Mouse (Mus musculus) gastrocnemius, postnatal 36 days (tissue): ENCODE data around the gene Pdcd5. TPM values are rescaled to one million over a fixed set of nuclear protein-coding genes. Genes with fewer than 3 reads are reported as not detected.

Experiments
- DNase-seq, 2 experiments: peaks; one replicate each; pipeline ENCODE4 v3.0.0; 2022
- intact Hi-C: fragments of 180-260 bp; cut with DNase I; formaldehyde crosslinking; loops from one replicate; pipeline ENCODE4 v1.15.1; 2025
- total RNA-seq, 2 experiments: library from RNA; stranded (reverse); gene quantifications; 2 replicates each; pipeline ENCODE4 v1.2.3; 2021

Pdcd5 gene
- total RNA-seq, 2 experiments from 2014 or later: 102 to 126 TPM

GRCm38 (mm10) chr7:35649071-35649470 lies 1.8 kb upstream of the Pdcd5 start:
- peak; percentile 36 to 40 for DNase-seq
- intact Hi-C loops: no loop called here

- no peak for DNase-seq
- intact Hi-C loops: no loop called here
Measured at GRCm38 (mm10) chr7:35648239-35649069, 1.1 kb upstream of the Pdcd5 start.

GRCm38 (mm10) chr7:35646317-35647081 lies 822 bp downstream of the Pdcd5 start:
- no peak for DNase-seq
- intact Hi-C loops: no loop called here

GRCm38 (mm10) chr7:35640072-35640471 lies 7.2 kb downstream of the Pdcd5 start:
- intact Hi-C loops: no loop called here

DNA sequence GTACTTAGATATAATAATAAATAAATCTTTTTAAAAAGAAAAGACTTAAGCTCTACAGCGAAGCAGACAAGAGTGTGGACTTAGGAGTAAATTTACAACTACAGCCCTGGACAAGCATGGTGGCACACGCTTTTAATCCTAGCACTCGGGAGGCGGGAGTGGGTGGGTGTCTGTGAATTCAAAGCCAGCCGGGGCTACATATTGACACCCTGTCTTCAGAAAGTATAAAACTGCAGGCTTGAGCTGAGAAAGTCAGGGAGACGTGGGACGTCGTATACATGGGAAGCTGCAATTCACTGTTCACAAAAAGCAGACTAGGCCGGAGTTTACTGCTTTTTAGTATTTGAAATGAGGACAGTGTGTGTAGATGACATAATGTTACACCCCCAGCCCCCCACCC lies 10.4 kb downstream of the Pdcd5 start:
- DNase-seq: no peak
- intact Hi-C loops: loop anchor here (5.0 kb wide), 2 partner anchors 55 to 90 kb away; no protein-coding TSS in a partner anchor

More at GRCm38 (mm10) chr7:35640072-35640471, 7.2 kb downstream of the Pdcd5 start:
- DNase-seq: no peak

DNA sequence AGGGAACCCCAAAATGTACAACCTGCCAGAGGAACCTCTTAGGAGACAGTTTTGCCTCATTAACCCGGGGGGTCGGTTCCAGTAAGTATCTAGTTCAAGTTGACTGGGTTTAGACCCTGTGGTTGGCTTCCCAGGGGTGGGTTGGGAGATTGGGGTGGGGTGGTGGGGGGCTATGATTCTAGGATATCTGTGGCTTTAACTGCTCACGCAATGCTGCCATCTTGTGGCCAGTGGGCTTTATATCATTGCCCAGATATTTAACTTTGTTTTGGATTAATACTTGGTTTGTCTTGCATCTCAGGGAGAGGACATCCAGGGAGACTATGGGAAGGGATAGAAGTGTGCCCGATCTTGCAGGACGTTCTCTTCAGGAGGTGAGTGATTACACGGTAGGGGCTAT lies 11.1 kb downstream of the Pdcd5 start:
- no peak for DNase-seq
- intact Hi-C loops: loop anchor here (5.0 kb wide), 2 partner anchors 54 to 89 kb away; no protein-coding TSS in a partner anchor

GRCm38 (mm10) chr7:35628496-35628895 lies 18.8 kb downstream of the Pdcd5 start:
- no peak for DNase-seq
- intact Hi-C loops: no loop called here

- intact Hi-C loops: no loop called here
- DNase-seq: no peak
Measured at GRCm38 (mm10) chr7:35627371-35627770, 19.9 kb downstream of the Pdcd5 start.

DNA sequence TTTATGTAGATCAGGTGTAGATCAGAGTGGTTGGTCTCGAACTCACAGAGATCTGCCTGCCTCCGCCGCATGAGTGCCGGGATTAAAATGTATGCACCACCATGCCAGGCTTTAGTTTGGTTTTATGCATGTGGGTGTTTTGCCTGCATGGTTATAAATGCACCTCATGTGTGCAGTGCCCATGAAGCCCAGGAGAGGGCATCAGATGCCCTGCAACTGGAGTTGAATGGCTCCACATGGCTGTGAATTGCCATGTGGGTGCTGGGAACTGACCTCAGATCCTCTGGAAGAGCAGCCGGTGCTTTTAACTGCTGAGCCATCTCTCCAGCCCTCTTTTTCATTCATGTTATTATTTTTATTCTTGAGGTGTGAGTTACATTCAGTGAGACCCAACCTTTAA lies 21.3 kb downstream of the Pdcd5 start:
- intact Hi-C loops: no loop called here
- no peak for DNase-seq

- no peak for DNase-seq
- intact Hi-C loops: no loop called here
Measured at GRCm38 (mm10) chr7:35622626-35623025, 24.7 kb downstream of the Pdcd5 start.

- intact Hi-C loops: no loop called here
- DNase-seq: no peak
Measured at GRCm38 (mm10) chr7:35617513-35617912, 29.8 kb downstream of the Pdcd5 start.

GRCm38 (mm10) chr7:35609245-35609644 lies 38.1 kb downstream of the Pdcd5 start:
- DNase-seq: no peak
- intact Hi-C loops: no loop called here

- intact Hi-C loops: no loop called here
- no peak for DNase-seq
Measured at GRCm38 (mm10) chr7:35606816-35607215, 40.5 kb downstream of the Pdcd5 start.

DNA sequence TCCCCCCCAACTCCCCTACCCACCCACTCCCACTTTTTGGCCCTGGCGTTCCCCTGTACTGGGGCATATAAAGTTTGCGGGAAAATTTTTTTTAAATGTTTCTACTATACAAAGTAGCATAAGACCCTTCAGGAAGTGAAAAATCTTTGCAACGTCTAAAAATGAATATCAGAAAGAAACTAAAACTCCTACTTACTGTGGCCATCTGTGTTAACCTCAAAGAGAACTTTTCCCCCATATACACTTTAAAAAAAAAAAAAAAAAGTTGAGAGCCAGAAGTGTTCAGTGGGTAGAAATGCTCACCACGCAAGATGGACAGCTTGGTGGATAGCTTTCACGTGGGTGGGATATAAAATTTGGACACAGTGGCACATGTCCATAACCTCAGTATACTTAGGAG lies 44.6 kb downstream of the Pdcd5 start:
- intact Hi-C loops: no loop called here
- DNase-seq: no peak

- DNase-seq: no peak
- intact Hi-C loops: no loop called here
Measured at GRCm38 (mm10) chr7:35601106-35601505, 46.2 kb downstream of the Pdcd5 start.

DNA sequence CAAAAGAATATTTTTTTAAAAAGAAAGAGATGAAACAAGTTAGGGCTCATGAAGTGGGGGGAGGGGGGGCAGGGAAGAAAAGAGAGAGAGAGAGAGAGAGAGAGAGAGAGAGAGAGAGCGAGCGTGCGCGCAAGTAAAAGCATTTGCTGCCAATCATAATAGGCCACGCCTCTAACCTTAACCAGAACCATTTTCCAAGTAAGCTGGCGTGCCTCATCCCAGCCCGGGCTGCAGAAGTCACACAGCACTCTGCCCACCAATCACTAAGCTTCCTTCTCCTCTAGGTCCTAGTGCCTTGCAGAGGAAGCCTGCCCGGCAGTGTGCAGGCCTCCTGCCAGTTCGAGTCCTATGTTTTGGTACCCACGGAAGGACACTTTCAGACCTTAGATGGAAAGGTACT lies 47.3 kb downstream of the Pdcd5 start:
- DNase-seq: no peak
- intact Hi-C loops: no loop called here

- intact Hi-C loops: no loop called here
- DNase-seq: no peak
Measured at GRCm38 (mm10) chr7:35599492-35599891, 47.8 kb downstream of the Pdcd5 start.

DNA sequence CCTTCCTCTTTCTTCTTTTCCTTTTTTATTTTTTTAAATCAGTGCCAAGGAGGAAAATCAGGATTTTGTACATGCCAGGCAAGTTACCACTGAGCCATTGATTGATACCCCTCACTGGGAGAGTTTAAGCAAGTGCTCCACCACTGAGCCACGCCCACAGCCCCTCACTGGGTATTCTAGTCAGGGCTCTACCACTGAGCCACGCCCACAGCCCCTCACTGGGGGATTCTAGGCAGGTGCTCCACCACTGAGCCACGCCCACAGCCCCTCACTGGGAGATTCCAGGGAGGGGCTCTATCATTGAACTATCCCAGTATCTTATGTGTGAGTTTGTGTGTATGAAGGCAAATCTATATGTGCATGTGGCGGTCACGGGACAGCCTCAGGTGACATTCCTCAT lies 53.0 kb downstream of the Pdcd5 start:
- intact Hi-C loops: no loop called here
- DNase-seq: no peak
